Mouse (Mus musculus) Muller cell, postnatal 12 days (primary cell): Measurements from ENCODE around the gene Sash3.
A peak's percentile ranks its signal among the peaks of the same experiment; 100 is the strongest.

Experiments
- DNase-seq: peaks from one replicate; pipeline ENCODE4 v3.0.0-alpha.2; 2015; ENCODE audit errors: inconsistent ontology term

Gene Sash3

GRCm38 (mm10) chrX:48146262-48146661, at the start of gene Sash3:
Gene Sash3, plus strand, starts transcription at chrX:48146436.
- no peak for DNase-seq

GRCm38 (mm10) chrX:48096580-48096979, 49.7 kb upstream of the Sash3 start:
- no peak for DNase-seq

GRCm38 (mm10) chrX:48098470-48099129, 47.6 kb upstream of the Sash3 start:
- DNase-seq, result no peak

- no peak for DNase-seq
Measured at GRCm38 (mm10) chrX:48099871-48100270, 46.4 kb upstream of the Sash3 start.

- DNase-seq, result no peak
Measured at GRCm38 (mm10) chrX:48103256-48103655, 43.0 kb upstream of the Sash3 start.

GRCm38 (mm10) chrX:48104736-48105441, 41.3 kb upstream of the Sash3 start:
- DNase-seq, result no peak

GRCm38 (mm10) chrX:48106226-48106625, 40.0 kb upstream of the Sash3 start:
- no peak for DNase-seq

GRCm38 (mm10) chrX:48108394-48109315, 37.6 kb upstream of the Sash3 start, which contains the start of gene Xpnpep2:
Gene Xpnpep2, plus strand, starts transcription at chrX:48108725.
- no peak for DNase-seq

- DNase-seq, result no peak
Measured at GRCm38 (mm10) chrX:48109316-48109655, 37.0 kb upstream of the Sash3 start.

GRCm38 (mm10) chrX:48119294-48119693, 26.9 kb upstream of the Sash3 start:
- DNase-seq, result no peak

- DNase-seq, result peak; percentile 52
Measured at GRCm38 (mm10) chrX:48124132-48125071, 21.8 kb upstream of the Sash3 start.

- no peak for DNase-seq
Measured at GRCm38 (mm10) chrX:48126903-48127476, 19.2 kb upstream of the Sash3 start.

GRCm38 (mm10) chrX:48127502-48128218, 18.6 kb upstream of the Sash3 start:
- DNase-seq, result no peak

GRCm38 (mm10) chrX:48129167-48129566, 17.1 kb upstream of the Sash3 start:
- DNase-seq, result no peak

GRCm38 (mm10) chrX:48136935-48137334, 9.3 kb upstream of the Sash3 start:
- no peak for DNase-seq

- DNase-seq, result no peak
Measured at GRCm38 (mm10) chrX:48138011-48138410, 8.2 kb upstream of the Sash3 start.

- no peak for DNase-seq
Measured at GRCm38 (mm10) chrX:48138539-48139275, 7.5 kb upstream of the Sash3 start.

GRCm38 (mm10) chrX:48139368-48140285, 6.6 kb upstream of the Sash3 start:
- no peak for DNase-seq
